Mouse (Mus musculus): Measurements from ENCODE around the gene Mrm2. TPM values are rescaled to one million over a fixed set of nuclear protein-coding genes. Genes with fewer than 3 reads are reported as not detected.

Mrm2 gene
- polyA plus RNA-seq, 1 experiment = 5.6 TPM

DNA sequence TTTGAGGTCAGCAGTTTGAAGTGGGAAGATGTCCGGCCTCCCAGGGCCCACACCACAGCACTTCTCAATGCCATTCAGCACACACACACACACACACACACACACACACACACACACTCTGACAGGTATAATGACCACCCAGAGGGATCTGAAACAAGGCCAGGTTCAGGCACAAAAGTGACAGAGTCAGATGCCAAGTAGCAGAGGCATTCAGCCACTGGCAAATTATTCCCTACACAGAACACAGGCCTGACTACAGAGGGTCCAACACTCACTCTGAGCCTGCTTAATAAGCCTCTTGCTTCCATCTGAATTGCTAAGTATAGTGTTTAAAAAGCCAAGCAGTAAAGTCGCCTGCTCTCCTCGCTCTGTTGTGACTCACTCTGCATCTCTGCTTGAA is 43.4 kb downstream of the Mrm2 start:
- Histone ChIP-seq H3K9me3 (replicated peaks; ENCODE audit: control insufficient read depth, insufficient read depth, low read length, poor library complexity, severe bottlenecking) (no peaks in the 10 kb centered on the region), H3K36me3 (ENCODE audit: control insufficient read depth, insufficient read depth, low read length, poor library complexity, severe bottlenecking) (no peaks in the 10 kb centered on the region), H3K4me3 (ENCODE audit: low read depth, low read length) (no peak overlapping the region), H3K9ac (ENCODE audit: low read depth, poor library complexity, severe bottlenecking) (no peak overlapping the region), H3K27me3 (ENCODE audit: control insufficient read depth, insufficient read depth, low read length, poor library complexity, severe bottlenecking) (no peaks in the 10 kb centered on the region), H3K27ac (ENCODE audit: insufficient read depth, low read length) (no peak overlapping the region), H3K4me1 (ENCODE audit: control insufficient read depth, insufficient read depth, low read length) (peaks cover 3% of the 10 kb centered on the region)
- TF ChIP-seq EP300 (IDR thresholded peaks at IDR 0.05; ENCODE audit: insufficient read depth, low read depth, low read length) (no peak), CTCF (IDR thresholded peaks at IDR 0.05; ENCODE audit: low read depth, low read length) (no peak), POLR2A (IDR thresholded peaks at IDR 0.05; ENCODE audit: insufficient read depth, low read length) (no peak)

DNA sequence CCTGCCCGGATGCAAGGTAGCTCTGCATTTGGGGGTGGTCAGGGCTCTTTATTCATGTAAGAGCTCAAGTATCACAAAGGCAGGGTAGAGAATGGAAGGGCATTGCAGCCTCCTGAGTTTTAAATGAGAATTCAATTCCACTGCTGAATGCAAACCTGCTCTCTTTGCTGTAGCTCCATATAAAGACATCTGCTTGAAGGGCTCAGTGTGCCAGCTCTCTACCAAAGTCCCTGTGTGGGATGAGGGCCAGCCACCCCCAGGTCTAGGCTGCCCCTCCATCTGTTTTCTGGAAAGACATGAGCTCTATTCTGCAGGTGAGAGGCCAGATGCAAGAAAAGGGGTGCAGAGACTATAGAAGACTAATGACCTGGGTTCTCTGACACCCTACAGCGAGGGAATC is 46.9 kb downstream of the Mrm2 start:
- TF ChIP-seq POLR2A (IDR thresholded peaks at IDR 0.05; ENCODE audit: insufficient read depth, low read length) (no peak), CTCF (IDR thresholded peaks at IDR 0.05; ENCODE audit: low read depth, low read length) (no peak), EP300 (IDR thresholded peaks at IDR 0.05; ENCODE audit: insufficient read depth, low read depth, low read length) (no peak)
- Histone ChIP-seq H3K4me3 (ENCODE audit: low read depth, low read length) (no peak overlapping the region), H3K36me3 (ENCODE audit: control insufficient read depth, insufficient read depth, low read length, poor library complexity, severe bottlenecking) (no peaks in the 10 kb centered on the region), H3K27ac (ENCODE audit: insufficient read depth, low read length) (no peak overlapping the region), H3K4me1 (ENCODE audit: control insufficient read depth, insufficient read depth, low read length) (peaks cover 3% of the 10 kb centered on the region), H3K9ac (ENCODE audit: low read depth, poor library complexity, severe bottlenecking) (no peak overlapping the region), H3K27me3 (ENCODE audit: control insufficient read depth, insufficient read depth, low read length, poor library complexity, severe bottlenecking) (no peaks in the 10 kb centered on the region), H3K9me3 (replicated peaks; ENCODE audit: control insufficient read depth, insufficient read depth, low read length, poor library complexity, severe bottlenecking) (no peaks in the 10 kb centered on the region)

DNA sequence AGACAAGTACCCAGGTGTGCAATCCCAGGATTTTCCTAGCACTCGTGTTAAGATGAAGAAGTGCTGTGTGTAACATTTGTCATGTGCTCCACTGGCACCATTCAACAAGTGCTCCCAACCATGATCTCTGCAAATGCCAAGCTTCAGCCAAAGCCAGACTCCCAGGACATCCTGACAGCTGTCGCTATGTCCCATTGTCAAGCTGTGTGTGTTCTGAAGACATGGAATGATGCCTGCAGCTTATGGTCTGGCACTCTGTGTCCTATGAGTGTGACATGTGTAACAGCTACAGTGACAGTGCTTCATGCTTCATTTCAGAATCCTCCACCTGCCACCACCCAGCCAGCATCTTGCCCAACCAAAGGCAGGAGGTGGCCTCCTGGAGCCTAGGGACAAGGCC is 47.7 kb downstream of the Mrm2 start:
- TF ChIP-seq POLR2A (IDR thresholded peaks at IDR 0.05; ENCODE audit: insufficient read depth, low read length) (no peak), CTCF (IDR thresholded peaks at IDR 0.05; ENCODE audit: low read depth, low read length) (no peak), EP300 (IDR thresholded peaks at IDR 0.05; ENCODE audit: insufficient read depth, low read depth, low read length) (no peak)
- Histone ChIP-seq H3K27me3 (ENCODE audit: control insufficient read depth, insufficient read depth, low read length, poor library complexity, severe bottlenecking) (no peaks in the 10 kb centered on the region), H3K4me1 (ENCODE audit: control insufficient read depth, insufficient read depth, low read length) (peaks cover 3% of the 10 kb centered on the region), H3K36me3 (ENCODE audit: control insufficient read depth, insufficient read depth, low read length, poor library complexity, severe bottlenecking) (no peaks in the 10 kb centered on the region), H3K9ac (ENCODE audit: low read depth, poor library complexity, severe bottlenecking) (no peak overlapping the region), H3K9me3 (replicated peaks; ENCODE audit: control insufficient read depth, insufficient read depth, low read length, poor library complexity, severe bottlenecking) (no peaks in the 10 kb centered on the region), H3K4me3 (ENCODE audit: low read depth, low read length) (no peak overlapping the region), H3K27ac (ENCODE audit: insufficient read depth, low read length) (no peak overlapping the region)

DNA sequence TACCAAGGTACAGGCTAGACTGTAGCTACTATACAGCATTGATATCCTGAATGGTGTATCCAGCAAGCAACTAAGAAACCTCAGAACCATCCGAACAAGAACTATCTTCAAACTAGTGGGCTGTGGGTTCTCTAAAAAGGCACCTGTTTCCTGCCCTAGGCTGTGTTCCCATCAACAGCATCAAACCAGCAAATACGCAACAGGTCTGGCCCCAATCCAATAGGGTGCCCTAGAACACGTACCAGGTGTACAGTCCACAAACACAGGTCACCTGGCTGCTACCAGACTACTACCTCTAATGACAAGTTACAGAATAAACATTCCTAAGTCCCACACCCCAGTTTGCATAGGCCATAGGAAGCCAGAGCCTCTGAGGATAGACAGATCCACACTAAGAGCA is 48.8 kb downstream of the Mrm2 start:
- H3K9me3 ChIP-seq (replicated peaks; ENCODE audit: control insufficient read depth, insufficient read depth, low read length, poor library complexity, severe bottlenecking) = no peaks in the 10 kb centered on the region
- TF ChIP-seq EP300 (IDR thresholded peaks at IDR 0.05; ENCODE audit: insufficient read depth, low read depth, low read length) (no peak), CTCF (IDR thresholded peaks at IDR 0.05; ENCODE audit: low read depth, low read length) (no peak), POLR2A (IDR thresholded peaks at IDR 0.05; ENCODE audit: insufficient read depth, low read length) (no peak)
- H3K36me3 ChIP-seq (ENCODE audit: control insufficient read depth, insufficient read depth, low read length, poor library complexity, severe bottlenecking) = no peaks in the 10 kb centered on the region
- no peak overlapping the region for H3K27ac ChIP-seq (ENCODE audit: insufficient read depth, low read length)
- peaks cover 3% of the 10 kb centered on the region for H3K4me1 ChIP-seq (ENCODE audit: control insufficient read depth, insufficient read depth, low read length)
- no peak overlapping the region for H3K9ac ChIP-seq (ENCODE audit: low read depth, poor library complexity, severe bottlenecking)
- H3K4me3 ChIP-seq (ENCODE audit: low read depth, low read length) = no peak overlapping the region
- H3K27me3 ChIP-seq (ENCODE audit: control insufficient read depth, insufficient read depth, low read length, poor library complexity, severe bottlenecking) = no peaks in the 10 kb centered on the region

DNA sequence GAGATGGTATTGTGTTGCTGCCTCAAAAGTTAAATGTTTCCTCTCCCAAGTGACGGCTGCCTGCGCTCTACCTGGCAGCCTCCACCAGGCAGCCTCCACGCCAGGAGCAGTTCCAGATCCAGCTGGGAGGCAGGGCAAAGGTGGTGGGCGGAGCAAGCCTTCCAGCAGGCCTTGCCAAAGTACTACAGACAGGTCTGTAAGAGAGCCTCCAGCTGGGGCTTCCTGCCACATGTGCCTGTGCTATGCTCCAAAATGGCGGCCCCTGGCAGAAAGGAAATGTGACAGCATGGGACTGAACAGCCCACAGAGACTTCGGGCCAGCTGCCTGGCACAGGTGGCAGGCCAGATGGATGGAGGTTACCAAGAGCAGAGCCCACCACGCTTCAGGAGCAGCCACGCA is 49.3 kb downstream of the Mrm2 start:
- H3K27me3 ChIP-seq (ENCODE audit: control insufficient read depth, insufficient read depth, low read length, poor library complexity, severe bottlenecking) = no peaks in the 10 kb centered on the region
- peaks cover 3% of the 10 kb centered on the region for H3K4me1 ChIP-seq (ENCODE audit: control insufficient read depth, insufficient read depth, low read length)
- peak; percentile 49 for TF ChIP-seq POLR2A (IDR thresholded peaks at IDR 0.05; ENCODE audit: insufficient read depth, low read length)
- no peak for TF ChIP-seq EP300 (IDR thresholded peaks at IDR 0.05; ENCODE audit: insufficient read depth, low read depth, low read length)
- TF ChIP-seq CTCF (IDR thresholded peaks at IDR 0.05; ENCODE audit: low read depth, low read length) = no peak
- peak overlapping the region; percentile 29 for H3K4me3 ChIP-seq (ENCODE audit: low read depth, low read length)
- H3K27ac ChIP-seq (ENCODE audit: insufficient read depth, low read length) = 0 out of 2 replicates have a peak overlapping the region, but pooled peaks have one; percentile 8
- no peaks in the 10 kb centered on the region for H3K9me3 ChIP-seq (replicated peaks; ENCODE audit: control insufficient read depth, insufficient read depth, low read length, poor library complexity, severe bottlenecking)
- no peak overlapping the region; the same call in 1 of the 2 replicates for H3K9ac ChIP-seq (ENCODE audit: low read depth, poor library complexity, severe bottlenecking)
- H3K36me3 ChIP-seq (ENCODE audit: control insufficient read depth, insufficient read depth, low read length, poor library complexity, severe bottlenecking) = no peaks in the 10 kb centered on the region

DNA sequence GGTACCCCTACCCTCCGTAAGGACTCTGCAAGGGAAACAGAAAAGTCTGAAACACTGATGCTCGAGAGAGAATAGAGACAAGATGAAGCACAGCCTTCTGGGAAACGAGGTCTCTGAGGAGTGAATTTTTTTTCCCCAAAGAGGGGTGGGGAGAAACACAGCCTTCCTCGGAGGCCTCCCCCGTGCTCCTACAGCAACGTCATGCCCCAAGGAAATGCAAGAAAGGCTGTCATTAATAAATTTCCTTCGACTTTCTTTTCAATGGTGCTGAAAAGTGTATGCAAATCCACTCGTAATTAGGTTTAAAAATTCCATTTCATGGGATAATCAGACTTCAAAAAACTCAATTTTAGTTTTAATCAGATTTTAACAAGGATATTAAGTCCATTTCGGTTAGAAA is 51.5 kb downstream of the Mrm2 start:
- no peaks in the 10 kb centered on the region for H3K36me3 ChIP-seq (ENCODE audit: control insufficient read depth, insufficient read depth, low read length, poor library complexity, severe bottlenecking)
- H3K4me1 ChIP-seq (ENCODE audit: control insufficient read depth, insufficient read depth, low read length) = peaks cover 3% of the 10 kb centered on the region
- no peak overlapping the region for H3K9ac ChIP-seq (ENCODE audit: low read depth, poor library complexity, severe bottlenecking)
- no peak overlapping the region for H3K4me3 ChIP-seq (ENCODE audit: low read depth, low read length)
- H3K9me3 ChIP-seq (replicated peaks; ENCODE audit: control insufficient read depth, insufficient read depth, low read length, poor library complexity, severe bottlenecking) = no peaks in the 10 kb centered on the region
- no peak overlapping the region for H3K27ac ChIP-seq (ENCODE audit: insufficient read depth, low read length)
- TF ChIP-seq CTCF (IDR thresholded peaks at IDR 0.05; ENCODE audit: low read depth, low read length) = no peak
- no peak for TF ChIP-seq POLR2A (IDR thresholded peaks at IDR 0.05; ENCODE audit: insufficient read depth, low read length)
- no peak for TF ChIP-seq EP300 (IDR thresholded peaks at IDR 0.05; ENCODE audit: insufficient read depth, low read depth, low read length)
- H3K27me3 ChIP-seq (ENCODE audit: control insufficient read depth, insufficient read depth, low read length, poor library complexity, severe bottlenecking) = no peaks in the 10 kb centered on the region

Other genes with a start within 250 kb of the Mrm2 start
- gene Mad1l1, start 10.3 kb downstream of the Mrm2 start, polyA plus RNA-seq (2011; ENCODE audit: insufficient read depth, insufficient read length, low read depth, missing spikeins) = 25.4 and 26.4 TPM in 2 replicates
- gene Nudt1, start 10.2 kb downstream of the Mrm2 start, polyA plus RNA-seq (2011; ENCODE audit: insufficient read depth, insufficient read length, low read depth, missing spikeins) = 39.4 and 40.9 TPM in 2 replicates
- 24.8 and 26.1 TPM in 2 replicates for gene Snx8, start 57.4 kb upstream of the Mrm2 start, polyA plus RNA-seq (2011; ENCODE audit: insufficient read depth, insufficient read length, low read depth, missing spikeins)
- gene Eif3b, start 87.4 kb upstream of the Mrm2 start, polyA plus RNA-seq (2011; ENCODE audit: insufficient read depth, insufficient read length, low read depth, missing spikeins) = 250 and 283 TPM in 2 replicates
- gene Gm4869, start 113.7 kb upstream of the Mrm2 start, polyA plus RNA-seq (2011; ENCODE audit: insufficient read depth, insufficient read length, low read depth, missing spikeins) = 0.19 and 0.30 TPM in 2 replicates
- 14.6 and 18.5 TPM in 2 replicates for gene Chst12, start 173.7 kb upstream of the Mrm2 start, polyA plus RNA-seq (2011; ENCODE audit: insufficient read depth, insufficient read length, low read depth, missing spikeins)
- not detected in 2 replicates for gene Grifin, start 233.2 kb upstream of the Mrm2 start, polyA plus RNA-seq (2011; ENCODE audit: insufficient read depth, insufficient read length, low read depth, missing spikeins)

Data from ES-Bruce4 (cell line).